Mouse (Mus musculus): ENCODE results near the gene Plxnb1. TPM values are rescaled to one million over a fixed set of nuclear protein-coding genes. Genes with fewer than 3 reads are reported as not detected.

The Plxnb1 gene
- polyA plus RNA-seq, 1 experiment, result 5.8 TPM

DNA sequence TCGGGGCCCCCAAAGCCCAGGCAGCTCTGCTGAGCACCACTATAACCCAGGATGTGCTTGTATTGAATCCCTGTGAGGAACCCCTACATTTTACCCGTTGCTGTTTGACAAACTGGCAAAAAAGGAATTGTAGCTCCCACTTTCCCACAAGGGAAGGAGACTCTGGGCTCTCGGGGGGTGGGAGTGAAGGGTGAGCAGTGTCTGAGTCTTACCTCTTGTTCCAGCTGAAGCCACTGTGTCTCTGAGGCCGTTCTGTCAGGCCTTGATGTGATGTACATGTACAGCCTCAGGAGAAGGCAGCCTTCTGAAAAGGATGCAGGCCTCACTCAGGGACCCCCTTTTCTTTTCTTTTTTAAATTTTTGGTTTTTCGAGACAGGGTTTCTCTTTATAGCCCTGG is 34.3 kb upstream of the Plxnb1 start:
- Histone ChIP-seq H3K27ac (ENCODE audit: control insufficient read depth, insufficient read depth, low read depth, low read length) (no peak overlapping the region), H3K27me3 (ENCODE audit: control insufficient read depth, insufficient read depth, low read length) (no peaks in the 10 kb centered on the region), H3K36me3 (ENCODE audit: control insufficient read depth, insufficient read depth, low read length) (no peaks in the 10 kb centered on the region), H3K4me3 (ENCODE audit: control insufficient read depth, low read depth, low read length) (no peak overlapping the region), H3K4me1 (ENCODE audit: control insufficient read depth, insufficient read depth, low read length) (no peaks in the 10 kb centered on the region)
- TF ChIP-seq POLR2A (IDR thresholded peaks at IDR 0.05; ENCODE audit: control insufficient read depth, low read depth, low read length) (no peak), CTCF (IDR thresholded peaks at IDR 0.05; ENCODE audit: control insufficient read depth, insufficient read depth, insufficient replicate concordance, low read depth, low read length) (no peak)

GRCm38 (mm10) chr9:109068095-109068735 is 27.0 kb upstream of the Plxnb1 start:
- TF ChIP-seq POLR2A (IDR thresholded peaks at IDR 0.05; ENCODE audit: control insufficient read depth, low read depth, low read length), result no peak
- TF ChIP-seq CTCF (IDR thresholded peaks at IDR 0.05; ENCODE audit: control insufficient read depth, insufficient read depth, insufficient replicate concordance, low read depth, low read length), result no peak
- H3K36me3 ChIP-seq (ENCODE audit: control insufficient read depth, insufficient read depth, low read length), result peaks cover 4% of the 10 kb centered on the region
- H3K27me3 ChIP-seq (ENCODE audit: control insufficient read depth, insufficient read depth, low read length), result no peaks in the 10 kb centered on the region
- H3K4me3 ChIP-seq (ENCODE audit: control insufficient read depth, low read depth, low read length), result no peak overlapping the region
- no peak overlapping the region for H3K27ac ChIP-seq (ENCODE audit: control insufficient read depth, insufficient read depth, low read depth, low read length)
- no peaks in the 10 kb centered on the region for H3K4me1 ChIP-seq (ENCODE audit: control insufficient read depth, insufficient read depth, low read length)

DNA sequence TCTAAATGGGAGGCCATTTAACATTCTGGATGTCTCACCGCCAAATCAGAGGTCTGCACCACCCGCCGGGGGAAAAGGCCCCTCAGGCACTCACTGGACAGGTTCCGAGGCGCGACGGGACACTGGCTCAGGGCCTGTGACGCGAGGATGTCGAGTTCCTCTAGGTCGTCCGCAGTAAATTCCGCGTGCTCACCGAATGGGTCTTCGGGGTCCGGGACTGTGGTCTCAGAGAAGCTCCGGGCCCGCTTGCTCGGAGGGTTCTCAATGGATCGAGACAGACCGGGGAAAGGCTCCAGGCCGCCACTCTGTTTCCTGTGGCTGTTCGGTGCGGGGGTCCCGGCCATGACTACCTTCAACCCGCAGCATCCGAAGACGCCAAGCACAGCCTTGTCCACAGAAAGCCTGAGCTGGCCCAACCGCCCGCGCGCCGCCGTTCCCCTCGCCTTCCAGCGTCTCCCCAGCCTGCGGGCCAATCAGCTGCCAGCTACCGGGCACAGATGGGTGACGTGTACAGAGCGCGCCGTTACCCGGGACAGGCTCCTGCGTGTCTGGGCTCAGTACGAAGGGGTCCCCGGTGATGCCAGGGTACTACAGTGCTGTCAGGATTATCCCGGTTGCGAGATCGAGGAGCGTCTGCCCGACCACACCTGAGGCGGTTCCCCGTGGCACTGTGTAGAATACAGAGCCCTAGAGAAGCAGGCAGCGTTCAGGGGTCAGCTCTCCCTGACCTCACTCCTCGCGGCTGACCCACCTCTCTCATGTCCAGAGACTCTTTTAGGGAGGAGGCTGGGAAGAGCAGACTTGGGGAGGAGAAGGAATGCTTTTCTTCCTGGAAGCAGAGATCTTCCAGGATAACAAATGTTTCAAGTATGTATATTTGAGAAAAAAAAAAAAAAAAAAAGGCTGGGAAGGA is 21.3 kb upstream of the Plxnb1 start, which contains the start of gene Atrip:
Gene Atrip (minus strand): TSS at position 464 of the 913 bp plus-strand sequence.
- H3K36me3 ChIP-seq (ENCODE audit: control insufficient read depth, insufficient read depth, low read length), result peaks cover 3% of the 10 kb centered on the region
- peak within 1 kb of the TSS; percentile 91 for H3K4me3 ChIP-seq (ENCODE audit: control insufficient read depth, low read depth, low read length)
- peaks cover 3% of the 10 kb centered on the region for H3K4me1 ChIP-seq (ENCODE audit: control insufficient read depth, insufficient read depth, low read length)
- H3K27ac ChIP-seq (ENCODE audit: control insufficient read depth, insufficient read depth, low read depth, low read length), result peak within 1 kb of the TSS; percentile 84
- H3K27me3 ChIP-seq (ENCODE audit: control insufficient read depth, insufficient read depth, low read length), result no peaks in the 10 kb centered on the region
- no peak for TF ChIP-seq CTCF (IDR thresholded peaks at IDR 0.05; ENCODE audit: control insufficient read depth, insufficient read depth, insufficient replicate concordance, low read depth, low read length)
- peak; percentile 66 for TF ChIP-seq POLR2A (IDR thresholded peaks at IDR 0.05; ENCODE audit: control insufficient read depth, low read depth, low read length)

DNA sequence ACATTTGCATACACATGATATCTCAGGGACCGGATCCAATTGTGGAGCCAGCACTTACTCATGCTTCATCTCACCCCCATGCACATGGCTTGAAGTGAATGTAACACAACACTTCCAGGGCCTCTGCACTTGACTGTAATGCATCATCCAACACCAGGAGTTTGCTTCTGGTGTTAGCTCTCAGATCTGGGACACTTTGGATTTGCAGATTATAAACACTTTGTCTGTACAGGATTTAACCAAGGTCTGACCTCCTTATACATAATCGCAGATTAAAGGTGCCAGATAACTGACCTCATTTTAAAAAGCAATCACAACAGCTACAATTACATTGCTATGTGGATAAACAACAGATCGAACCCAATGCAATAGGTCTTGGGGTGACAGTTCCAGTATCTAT is 14.7 kb upstream of the Plxnb1 start:
- Histone ChIP-seq H3K4me3 (ENCODE audit: control insufficient read depth, low read depth, low read length) (no peak overlapping the region), H3K27ac (ENCODE audit: control insufficient read depth, insufficient read depth, low read depth, low read length) (no peak overlapping the region), H3K27me3 (ENCODE audit: control insufficient read depth, insufficient read depth, low read length) (no peaks in the 10 kb centered on the region), H3K36me3 (ENCODE audit: control insufficient read depth, insufficient read depth, low read length) (no peaks in the 10 kb centered on the region), H3K4me1 (ENCODE audit: control insufficient read depth, insufficient read depth, low read length) (peaks cover 4% of the 10 kb centered on the region)
- TF ChIP-seq POLR2A (IDR thresholded peaks at IDR 0.05; ENCODE audit: control insufficient read depth, low read depth, low read length) (no peak), CTCF (IDR thresholded peaks at IDR 0.05; ENCODE audit: control insufficient read depth, insufficient read depth, insufficient replicate concordance, low read depth, low read length) (no peak)

- peaks cover 4% of the 10 kb centered on the region for H3K4me1 ChIP-seq (ENCODE audit: control insufficient read depth, insufficient read depth, low read length)
- peak overlapping the region; percentile 91 for H3K4me3 ChIP-seq (ENCODE audit: control insufficient read depth, low read depth, low read length)
- TF ChIP-seq POLR2A (IDR thresholded peaks at IDR 0.05; ENCODE audit: control insufficient read depth, low read depth, low read length) (no peak), CTCF (IDR thresholded peaks at IDR 0.05; ENCODE audit: control insufficient read depth, insufficient read depth, insufficient replicate concordance, low read depth, low read length) (no peak)
- no peaks in the 10 kb centered on the region for H3K36me3 ChIP-seq (ENCODE audit: control insufficient read depth, insufficient read depth, low read length)
- H3K27ac ChIP-seq (ENCODE audit: control insufficient read depth, insufficient read depth, low read depth, low read length), result no peak overlapping the region
- H3K27me3 ChIP-seq (ENCODE audit: control insufficient read depth, insufficient read depth, low read length), result no peaks in the 10 kb centered on the region
These were observed 13.5 kb upstream of the Plxnb1 start for GRCm38 (mm10) chr9:109081749-109082123.

DNA sequence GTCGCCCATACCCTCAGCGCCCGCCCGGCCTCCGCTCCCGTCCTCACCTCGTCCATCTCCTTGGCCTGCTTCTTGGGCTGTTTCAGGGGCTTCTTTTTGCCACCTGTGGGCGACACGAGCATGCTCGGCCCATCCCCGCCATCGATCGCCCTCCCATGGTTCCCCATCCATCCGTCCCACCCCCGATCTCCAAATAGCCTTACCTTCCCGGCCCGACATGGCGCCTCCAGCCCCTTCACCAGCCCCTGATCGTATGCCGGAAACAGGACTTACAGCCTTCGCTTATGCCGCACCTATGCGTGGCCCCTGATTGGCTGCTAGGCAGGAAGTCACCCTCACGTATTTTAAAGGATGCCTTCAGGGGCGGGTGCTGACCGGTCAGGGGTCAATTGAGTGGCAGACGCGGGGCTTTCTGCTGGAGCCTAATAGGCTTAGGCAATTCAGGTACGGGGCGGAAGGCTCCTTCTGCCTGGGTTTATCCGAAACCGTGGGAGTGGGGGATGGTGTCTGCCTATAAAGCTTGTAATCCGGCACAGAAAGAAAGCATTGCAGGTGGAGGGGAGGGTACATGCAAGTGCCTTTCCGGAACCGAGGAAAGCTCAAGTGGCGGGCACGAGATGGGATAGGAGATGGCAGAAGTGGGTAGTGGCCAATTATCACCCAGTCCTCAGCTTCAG is 12.9 kb upstream of the Plxnb1 start, which contains the start of the genes Ccdc51 and Tma7:
Gene Ccdc51 (plus strand): TSS at position 370 of the 677 bp plus-strand sequence.
Gene Tma7 (minus strand): TSS at position 464 of the 677 bp plus-strand sequence.
- H3K27me3 ChIP-seq (ENCODE audit: control insufficient read depth, insufficient read depth, low read length), result no peaks in the 10 kb centered on the region
- H3K4me1 ChIP-seq (ENCODE audit: control insufficient read depth, insufficient read depth, low read length), result peaks cover 4% of the 10 kb centered on the region
- TF ChIP-seq POLR2A (IDR thresholded peaks at IDR 0.05; ENCODE audit: control insufficient read depth, low read depth, low read length) (peak; percentile 82), CTCF (IDR thresholded peaks at IDR 0.05; ENCODE audit: control insufficient read depth, insufficient read depth, insufficient replicate concordance, low read depth, low read length) (no peak)
- peak within 1 kb of the TSS; percentile 91 for H3K4me3 ChIP-seq (ENCODE audit: control insufficient read depth, low read depth, low read length)
- H3K27ac ChIP-seq (ENCODE audit: control insufficient read depth, insufficient read depth, low read depth, low read length), result peak within 1 kb of the TSS; percentile 9; the same call in 1 of the 2 replicates
- no peaks in the 10 kb centered on the region for H3K36me3 ChIP-seq (ENCODE audit: control insufficient read depth, insufficient read depth, low read length)
